Mouse (Mus musculus): ENCODE measurements around the gene Hrasls5. TPM values are rescaled to one million over a fixed set of nuclear protein-coding genes. Genes with fewer than 3 reads are reported as not detected.
A peak's percentile ranks its signal among the peaks of the same experiment; 100 is the strongest.

Gene Hrasls5
- polyA plus RNA-seq, 1 experiment: not detected

GRCm38 (mm10) chr19:7617696-7618095, 5.4 kb downstream of the Hrasls5 start:
- no peaks in the 10 kb centered on the region for H3K27me3 ChIP-seq (ENCODE audit: control insufficient read depth, insufficient read depth, low read length)
- 0 out of 2 replicates have a peak, but pooled peaks cover 2% of the 10 kb centered on the region for H3K4me1 ChIP-seq (ENCODE audit: control insufficient read depth, insufficient read depth, insufficient read length, low read length)
- 20% methylated on average over 7 of the region's 7 CpGs for WGBS
- H3K36me3 ChIP-seq (ENCODE audit: control insufficient read depth, insufficient read depth, low read length): no peaks in the 10 kb centered on the region
- H3K4me3 ChIP-seq (ENCODE audit: low read depth, low read length): no peak overlapping the region
- TF ChIP-seq CTCF (IDR thresholded peaks at IDR 0.05; ENCODE audit: extremely low read depth, insufficient read length, insufficient replicate concordance, low read depth, low read length) (peak; percentile 66; the same call in 1 of the 2 replicates), POLR2A (IDR thresholded peaks at IDR 0.05; ENCODE audit: low read depth, low read length) (no peak)
- no peak overlapping the region for H3K27ac ChIP-seq (ENCODE audit: insufficient read depth, low read depth, low read length)

- Histone ChIP-seq H3K27ac (ENCODE audit: insufficient read depth, low read depth, low read length) (no peak overlapping the region), H3K4me3 (ENCODE audit: low read depth, low read length) (no peak overlapping the region), H3K36me3 (ENCODE audit: control insufficient read depth, insufficient read depth, low read length) (no peaks in the 10 kb centered on the region), H3K4me1 (ENCODE audit: control insufficient read depth, insufficient read depth, insufficient read length, low read length) (no peaks in the 10 kb centered on the region), H3K27me3 (ENCODE audit: control insufficient read depth, insufficient read depth, low read length) (no peaks in the 10 kb centered on the region)
- TF ChIP-seq POLR2A (IDR thresholded peaks at IDR 0.05; ENCODE audit: low read depth, low read length) (no peak), CTCF (IDR thresholded peaks at IDR 0.05; ENCODE audit: extremely low read depth, insufficient read length, insufficient replicate concordance, low read depth, low read length) (no peak)
These were observed 20.7 kb downstream of the Hrasls5 start for GRCm38 (mm10) chr19:7633021-7633420.

- Histone ChIP-seq H3K36me3 (ENCODE audit: control insufficient read depth, insufficient read depth, low read length) (no peaks in the 10 kb centered on the region), H3K27me3 (ENCODE audit: control insufficient read depth, insufficient read depth, low read length) (no peaks in the 10 kb centered on the region), H3K27ac (ENCODE audit: insufficient read depth, low read depth, low read length) (no peak overlapping the region), H3K4me3 (ENCODE audit: low read depth, low read length) (no peak overlapping the region), H3K4me1 (ENCODE audit: control insufficient read depth, insufficient read depth, insufficient read length, low read length) (no peaks in the 10 kb centered on the region)
- 73% methylated on average over 1 of the region's 1 CpGs for WGBS
- TF ChIP-seq POLR2A (IDR thresholded peaks at IDR 0.05; ENCODE audit: low read depth, low read length) (no peak), CTCF (IDR thresholded peaks at IDR 0.05; ENCODE audit: extremely low read depth, insufficient read length, insufficient replicate concordance, low read depth, low read length) (no peak)
These were observed 21.4 kb downstream of the Hrasls5 start for GRCm38 (mm10) chr19:7633786-7634185.

GRCm38 (mm10) chr19:7648913-7649666, 36.7 kb downstream of the Hrasls5 start:
- H3K4me3 ChIP-seq (ENCODE audit: low read depth, low read length): no peak overlapping the region
- no peaks in the 10 kb centered on the region for H3K36me3 ChIP-seq (ENCODE audit: control insufficient read depth, insufficient read depth, low read length)
- no peak overlapping the region for H3K27ac ChIP-seq (ENCODE audit: insufficient read depth, low read depth, low read length)
- WGBS: 86% methylated on average over 8 of the region's 8 CpGs
- TF ChIP-seq POLR2A (IDR thresholded peaks at IDR 0.05; ENCODE audit: low read depth, low read length) (no peak), CTCF (IDR thresholded peaks at IDR 0.05; ENCODE audit: extremely low read depth, insufficient read length, insufficient replicate concordance, low read depth, low read length) (no peak)
- no peaks in the 10 kb centered on the region for H3K27me3 ChIP-seq (ENCODE audit: control insufficient read depth, insufficient read depth, low read length)
- H3K4me1 ChIP-seq (ENCODE audit: control insufficient read depth, insufficient read depth, insufficient read length, low read length): no peaks in the 10 kb centered on the region

GRCm38 (mm10) chr19:7672033-7672432, 59.7 kb downstream of the Hrasls5 start:
- Histone ChIP-seq H3K27ac (ENCODE audit: insufficient read depth, low read depth, low read length) (no peak overlapping the region), H3K4me3 (ENCODE audit: low read depth, low read length) (no peak overlapping the region), H3K36me3 (ENCODE audit: control insufficient read depth, insufficient read depth, low read length) (no peaks in the 10 kb centered on the region), H3K27me3 (ENCODE audit: control insufficient read depth, insufficient read depth, low read length) (no peaks in the 10 kb centered on the region; the same call in 1 of the 2 replicates), H3K4me1 (ENCODE audit: control insufficient read depth, insufficient read depth, insufficient read length, low read length) (no peaks in the 10 kb centered on the region)
- WGBS: 21% methylated on average over 1 of the region's 1 CpGs
- TF ChIP-seq POLR2A (IDR thresholded peaks at IDR 0.05; ENCODE audit: low read depth, low read length) (no peak), CTCF (IDR thresholded peaks at IDR 0.05; ENCODE audit: extremely low read depth, insufficient read length, insufficient replicate concordance, low read depth, low read length) (no peak)

GRCm38 (mm10) chr19:7687988-7688387, 75.6 kb downstream of the Hrasls5 start:
- H3K36me3 ChIP-seq (ENCODE audit: control insufficient read depth, insufficient read depth, low read length): no peaks in the 10 kb centered on the region
- TF ChIP-seq POLR2A (IDR thresholded peaks at IDR 0.05; ENCODE audit: low read depth, low read length): no peak
- TF ChIP-seq CTCF (IDR thresholded peaks at IDR 0.05; ENCODE audit: extremely low read depth, insufficient read length, insufficient replicate concordance, low read depth, low read length): no peak
- no peak overlapping the region for H3K4me3 ChIP-seq (ENCODE audit: low read depth, low read length)
- H3K27me3 ChIP-seq (ENCODE audit: control insufficient read depth, insufficient read depth, low read length): no peaks in the 10 kb centered on the region
- WGBS: 40% methylated on average over 1 of the region's 1 CpGs
- no peaks in the 10 kb centered on the region for H3K4me1 ChIP-seq (ENCODE audit: control insufficient read depth, insufficient read depth, insufficient read length, low read length)
- no peak overlapping the region for H3K27ac ChIP-seq (ENCODE audit: insufficient read depth, low read depth, low read length)

Other genes starting within 250 kb of the Hrasls5 start
- 5.5 and 15.1 TPM in 2 replicates for gene Spindoc, start 229.5 kb upstream of the Hrasls5 start, polyA plus RNA-seq (2012; rRNA removed)
- 8.3 and 11.9 TPM in 2 replicates for gene 2700081O15Rik, start 194.9 kb upstream of the Hrasls5 start, polyA plus RNA-seq (2012; rRNA removed)
- gene Rtn3, start 129.3 kb upstream of the Hrasls5 start, polyA plus RNA-seq (2012; rRNA removed): 66.3 and 95.6 TPM in 2 replicates
- gene Atl3, start 118.5 kb upstream of the Hrasls5 start, polyA plus RNA-seq (2012; rRNA removed): 1.3 and 2.6 TPM in 2 replicates
- 15.7 and 23.1 TPM in 2 replicates for gene Pla2g16, start 55.1 kb upstream of the Hrasls5 start, polyA plus RNA-seq (2012; rRNA removed)
- gene Lgals12, start 5.3 kb upstream of the Hrasls5 start, polyA plus RNA-seq (2012; rRNA removed): 1.2 and 2.9 TPM in 2 replicates
- not detected in 2 replicates for gene Slc22a19, start 98.8 kb downstream of the Hrasls5 start, polyA plus RNA-seq (2012; rRNA removed)
- not detected in 2 replicates for gene Slc22a26, start 190.1 kb downstream of the Hrasls5 start, polyA plus RNA-seq (2012; rRNA removed)

Data from small intestine, adult 2 months (tissue).